Mouse (Mus musculus) bone marrow, adult 2 months (tissue): ENCODE measurements around the gene Mxd1.

Experiments used
- CTCF ChIP-seq: fragments of 200-500 bp; IDR thresholded peaks from 2 replicates; pipeline ENCODE4 v1.5.1; 2011; ENCODE audit warnings: low read length, control low read depth; ENCODE audit not compliant: control insufficient read depth, insufficient read depth
- POLR2A ChIP-seq: fragments of 200-500 bp; IDR thresholded peaks from 2 replicates; pipeline ENCODE4 v1.6.1; 2011; ENCODE audit warnings: low read depth, mild to moderate bottlenecking, control low read depth, low read length, borderline replicate concordance; ENCODE audit not compliant: control insufficient read depth

- no peak for TF ChIP-seq CTCF
- TF ChIP-seq POLR2A: no peak
Measured at GRCm38 (mm10) chr6:86607471-86607870, 61.5 kb downstream of the Mxd1 start.
